Mouse (Mus musculus) kidney, postnatal 14 days (tissue): ENCODE data around the gene Abo.
A peak's percentile ranks its signal among the peaks of the same experiment; 100 is the strongest.

Experiments used
- DNase-seq: peaks from one replicate; pipeline ENCODE4 v3.0.0; 2022; ENCODE audit warnings: mixed read lengths

The Abo gene

GRCm38 (mm10) chr2:26862856-26863255, 1.9 kb downstream of the Abo start:
- no peak for DNase-seq

- DNase-seq: peak; percentile 49
These were observed 17.1 kb downstream of the Abo start for GRCm38 (mm10) chr2:26847706-26848105.

GRCm38 (mm10) chr2:26832478-26832877, 32.3 kb downstream of the Abo start:
- no peak for DNase-seq

- no peak for DNase-seq
These were observed 36.7 kb downstream of the Abo start for GRCm38 (mm10) chr2:26828047-26828446.

- DNase-seq: no peak
These were observed 37.4 kb downstream of the Abo start for GRCm38 (mm10) chr2:26827261-26827975.
